Mouse (Mus musculus) MN1 (cell line): ENCODE results near the gene Prss46.

Source experiments
- DNase-seq: peaks from one replicate; pipeline ENCODE4 v3.0.0-alpha.2; 2016; ENCODE audit warnings: low spot score

The Prss46 gene

GRCm38 (mm10) chr9:110896595-110896994 lies 52.3 kb downstream of the Prss46 start:
- no peak for DNase-seq

DNA sequence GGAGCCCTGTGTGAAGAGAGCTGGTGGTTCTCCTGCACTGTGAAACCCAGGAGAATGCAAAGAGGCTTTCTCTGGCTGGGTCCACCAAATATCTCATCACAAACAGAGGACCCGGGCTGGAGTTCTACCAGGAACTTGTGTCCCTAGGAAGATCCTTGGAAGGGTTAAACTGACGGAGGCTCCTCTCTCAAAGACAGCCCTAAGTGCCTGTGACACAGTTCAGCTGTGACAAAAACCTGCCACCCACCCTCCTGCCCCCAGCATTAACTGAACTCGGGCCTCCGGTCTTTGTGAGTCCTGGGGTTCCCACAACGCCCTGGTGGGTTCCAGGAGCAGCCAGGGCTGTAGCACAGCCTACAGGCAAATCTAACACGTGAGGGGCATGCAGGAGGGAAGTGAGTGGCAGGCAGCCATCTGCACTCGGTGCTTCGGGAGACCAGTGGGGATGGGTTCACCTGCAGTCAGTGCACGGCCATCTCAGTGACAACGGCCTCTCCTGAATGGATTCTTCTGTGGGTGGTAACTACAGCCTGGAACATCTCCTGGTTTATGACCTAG lies 55.2 kb downstream of the Prss46 start:
- DNase-seq = no peak

- DNase-seq = no peak
Measured at GRCm38 (mm10) chr9:110901204-110901603, 56.9 kb downstream of the Prss46 start.

- peak; percentile 60 for DNase-seq
Measured at GRCm38 (mm10) chr9:110902271-110902670, 58.0 kb downstream of the Prss46 start.
